17 mouse cellular contexts compared by ENCODE assay signal in the genomic region with DNA sequence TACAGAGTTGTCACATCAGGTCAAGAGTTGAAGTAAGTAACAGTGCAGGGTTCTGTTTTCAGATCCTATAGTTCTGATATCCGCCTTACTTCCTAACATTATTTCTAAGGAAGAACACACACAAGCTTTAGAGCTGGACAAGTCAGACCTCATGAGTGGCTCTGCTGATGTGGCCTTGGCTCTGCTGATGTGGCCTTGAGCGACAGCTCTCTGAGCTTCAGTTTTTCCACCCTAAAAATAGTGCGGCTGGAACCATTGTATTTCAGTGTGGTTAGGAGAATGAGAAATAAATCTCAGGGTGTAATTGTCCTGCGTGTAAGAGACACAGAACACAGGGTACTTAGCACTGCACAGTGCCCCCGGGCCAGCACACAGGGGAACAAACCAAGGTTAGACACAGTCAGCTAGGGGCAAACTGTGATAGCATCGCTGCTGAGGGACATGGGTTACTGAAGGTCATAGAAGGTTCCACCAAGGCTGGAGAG. TPM values are rescaled to one million over a fixed set of nuclear protein-coding genes. Genes with fewer than 3 reads are reported as not detected.
"Had no signal": no experiment of that assay in that cellular context is flagged by ENCODE, and none has a peak within 500 bp of the region (broad histone marks: within the 10 kb centered on the region; RNA-seq: fewer than 3 reads in every experiment).

No protein-coding gene starts in this region.

- H3K9me3 ChIP-seq: kidney, embryonic 15.5 days; limb, embryonic 13.5 days; midbrain, embryonic 13.5 days had no signal

- H3K4me3 ChIP-seq: kidney, embryonic 15.5 days; limb, embryonic 13.5 days; midbrain, embryonic 13.5 days had no signal

- H3K27ac ChIP-seq: kidney, embryonic 15.5 days; limb, embryonic 13.5 days; liver, embryonic 14.5 days; midbrain, embryonic 13.5 days had no signal

- H3K27me3 ChIP-seq: limb, embryonic 13.5 days had no signal

- DNase-seq: kidney, postnatal 14 days; left cerebral cortex, postnatal 4 days; retina, postnatal 1 day; right cerebral cortex, postnatal 4 days; thymus, adult 2 months; thymus, postnatal 25 days had no signal

- H3K4me2 ChIP-seq: kidney, embryonic 15.5 days; limb, embryonic 13.5 days; midbrain, embryonic 13.5 days had no signal

- H3K9ac ChIP-seq: kidney, embryonic 15.5 days; limb, embryonic 13.5 days; liver, embryonic 14.5 days; midbrain, embryonic 13.5 days had no signal

- H3K36me3 ChIP-seq: kidney, embryonic 15.5 days; limb, embryonic 13.5 days; midbrain, embryonic 13.5 days had no signal

- ATAC-seq: midbrain, embryonic 13.5 days had no signal

RNA-seq across cellular contexts. Expression of gene Capn8, which starts 0.6 kb away (rescaled TPM):
- total RNA-seq: layer of hippocampus, adult 8-10 months; layer of hippocampus, postnatal 14 days; left cerebral cortex, adult 18-20 months; left cerebral cortex, postnatal 10 days; left cerebral cortex, postnatal 4 days; megakaryocyte-erythroid progenitor cell, adult 5-6 weeks; midbrain, postnatal 0 days had no signal
- polyA plus RNA-seq: kidney, embryonic 15.5 days; limb, embryonic 13.5 days; midbrain, embryonic 13.5 days; neural tube, embryonic 14.5 days had no signal
